Mouse (Mus musculus) limb, embryonic 10.5 days (tissue): Measurements from ENCODE around the gene Ces1f. TPM values are rescaled to one million over a fixed set of nuclear protein-coding genes. Genes with fewer than 3 reads are reported as not detected.
"Not testable (repeated sequence)": the region's sequence is repeated elsewhere in the genome, so short reads cannot be mapped to it uniquely, and the experiment has no call there.

Experiments
- DNase-seq: peaks from one replicate; pipeline ENCODE4 v3.0.0-alpha.2; 2017; ENCODE audit warnings: low spot score
- H3K27ac ChIP-seq: fragments of 300-500 bp; sonication (generic); 2 replicates; pipeline ENCODE4 v1.5.1; 2016; ENCODE audit warnings: mild to moderate bottlenecking
- H3K27me3 ChIP-seq: fragments of 300-500 bp; sonication (generic); 2 replicates; pipeline ENCODE4 v1.6.1; 2016; ENCODE audit warnings: low read depth, mild to moderate bottlenecking; ENCODE audit not compliant: poor library complexity, severe bottlenecking
- H3K36me3 ChIP-seq: fragments of 300-500 bp; sonication (generic); 2 replicates; pipeline ENCODE4 v1.6.1; 2016; ENCODE audit warnings: mild to moderate bottlenecking, moderate library complexity
- H3K4me1 ChIP-seq: fragments of 300-500 bp; sonication (generic); 2 replicates; pipeline ENCODE4 v1.6.1; 2016
- H3K4me3 ChIP-seq: fragments of 300-500 bp; sonication (generic); 2 replicates; pipeline ENCODE4 v1.5.1; 2016; ENCODE audit warnings: mild to moderate bottlenecking, moderate library complexity
- H3K9me3 ChIP-seq: fragments of 300-500 bp; sonication (generic); replicated peaks from 2 replicates; pipeline ENCODE4 v1.6.1; 2016; ENCODE audit warnings: mild to moderate bottlenecking
- WGBS: fragments of 180-500 bp; shearing (Covaris S2); methylation state at CpG from one replicate; pipeline ENCODE4 v1.1.7; 2016; 5-methylcytosine and 5-hydroxymethylcytosine counted together
- polyA plus RNA-seq: library from polyadenylated mRNA; unstranded; fragments of >200 nt; fragmentation: Nextera tagmentation; extraction: Ambion mirVana; gene quantifications from 2 replicates; pipeline ENCODE4 v1.2.1, GENCODE M21; 2016

The Ces1f gene
- polyA plus RNA-seq, 1 experiment from 2014 or later: not detected

GRCm38 (mm10) chr8:93235681-93236080 is 43.9 kb downstream of the Ces1f start:
- Histone ChIP-seq H3K27ac (no peak overlapping the region), H3K27me3 (no peaks in the 10 kb centered on the region), H3K4me1 (no peaks in the 10 kb centered on the region), H3K4me3 (no peak overlapping the region), H3K9me3 (no peaks in the 10 kb centered on the region), H3K36me3 (no peaks in the 10 kb centered on the region)
- DNase-seq: no peak
- WGBS: 89% methylated on average over 1 of the region's 1 CpGs

- H3K9me3 ChIP-seq: no peaks in the 10 kb centered on the region
- H3K36me3 ChIP-seq: no peaks in the 10 kb centered on the region
- DNase-seq: no peak
- no peaks in the 10 kb centered on the region for H3K27me3 ChIP-seq
- H3K27ac ChIP-seq: no peak overlapping the region
- 91% methylated on average over 1 of the region's 1 CpGs for WGBS
- no peak overlapping the region for H3K4me3 ChIP-seq
- no peaks in the 10 kb centered on the region for H3K4me1 ChIP-seq
Observed at GRCm38 (mm10) chr8:93234706-93235105, 44.8 kb downstream of the Ces1f start.

- no peaks in the 10 kb centered on the region for H3K9me3 ChIP-seq
- 91% methylated on average over 6 of the region's 6 CpGs for WGBS
- DNase-seq: no peak
Observed at GRCm38 (mm10) chr8:93234068-93234467, 45.5 kb downstream of the Ces1f start.

GRCm38 (mm10) chr8:93229446-93229845 is 50.1 kb downstream of the Ces1f start, which contains the start of gene Ces1e:
TSS of gene Ces1e (minus strand) at chr8:93229619.
- Histone ChIP-seq H3K27ac (no peak within 1 kb of the TSS), H3K36me3 (no peaks in the 10 kb centered on the region), H3K27me3 (no peaks in the 10 kb centered on the region), H3K9me3 (no peaks in the 10 kb centered on the region), H3K4me3 (no peak within 1 kb of the TSS), H3K4me1 (no peaks in the 10 kb centered on the region)
- DNase-seq: no peak

More at GRCm38 (mm10) chr8:93234068-93234467, 45.5 kb downstream of the Ces1f start:
- Histone ChIP-seq H3K36me3 (no peaks in the 10 kb centered on the region), H3K27me3 (no peaks in the 10 kb centered on the region), H3K4me1 (no peaks in the 10 kb centered on the region), H3K27ac (no peak overlapping the region), H3K4me3 (no peak overlapping the region)

GRCm38 (mm10) chr8:93228673-93229370 is 50.7 kb downstream of the Ces1f start:
- 75% methylated on average over 11 of the region's 11 CpGs for WGBS
- H3K27me3 ChIP-seq: no peaks in the 10 kb centered on the region
- DNase-seq: no peak
- no peaks in the 10 kb centered on the region for H3K9me3 ChIP-seq
- H3K27ac ChIP-seq: no peak overlapping the region
- H3K4me1 ChIP-seq: no peaks in the 10 kb centered on the region
- H3K36me3 ChIP-seq: no peaks in the 10 kb centered on the region
- H3K4me3 ChIP-seq: no peak overlapping the region

GRCm38 (mm10) chr8:93226471-93226870 is 53.1 kb downstream of the Ces1f start:
- H3K4me1 ChIP-seq, DNase-seq, H3K4me3 ChIP-seq, H3K9me3 ChIP-seq, H3K36me3 ChIP-seq, H3K27ac ChIP-seq, H3K27me3 ChIP-seq: not testable (repeated sequence)
- 93% methylated on average over 1 of the region's 1 CpGs for WGBS

- Histone ChIP-seq H3K36me3 (no peaks in the 10 kb centered on the region), H3K4me1 (no peaks in the 10 kb centered on the region), H3K27ac (no peak overlapping the region), H3K27me3 (no peaks in the 10 kb centered on the region), H3K4me3 (no peak overlapping the region), H3K9me3 (no peaks in the 10 kb centered on the region)
- WGBS: 89% methylated on average over 3 of the region's 3 CpGs
- no peak for DNase-seq
Observed at GRCm38 (mm10) chr8:93221896-93222295, 57.7 kb downstream of the Ces1f start.

- Histone ChIP-seq H3K9me3 (no peaks in the 10 kb centered on the region), H3K27me3 (no peaks in the 10 kb centered on the region), H3K27ac (no peak overlapping the region), H3K36me3 (no peaks in the 10 kb centered on the region), H3K4me1 (no peaks in the 10 kb centered on the region), H3K4me3 (no peak overlapping the region)
- 86% methylated on average over 4 of the region's 4 CpGs for WGBS
- DNase-seq: no peak
Observed at GRCm38 (mm10) chr8:93217867-93218266, 61.7 kb downstream of the Ces1f start.

GRCm38 (mm10) chr8:93217375-93217774 is 62.2 kb downstream of the Ces1f start:
- WGBS: 89% methylated on average over 1 of the region's 1 CpGs
- Histone ChIP-seq H3K4me3 (no peak overlapping the region), H3K36me3 (no peaks in the 10 kb centered on the region), H3K27ac (no peak overlapping the region), H3K4me1 (no peaks in the 10 kb centered on the region), H3K9me3 (no peaks in the 10 kb centered on the region), H3K27me3 (no peaks in the 10 kb centered on the region)
- DNase-seq: no peak

GRCm38 (mm10) chr8:93211091-93211490 is 68.5 kb downstream of the Ces1f start:
- Histone ChIP-seq H3K36me3 (no peaks in the 10 kb centered on the region), H3K4me3 (no peak overlapping the region), H3K27me3 (no peaks in the 10 kb centered on the region), H3K9me3 (no peaks in the 10 kb centered on the region), H3K27ac (no peak overlapping the region), H3K4me1 (no peaks in the 10 kb centered on the region)
- DNase-seq: no peak

Other genes with a start within 250 kb of the Ces1f start
- gene Ces1a, start 231.6 kb downstream of the Ces1f start, polyA plus RNA-seq: not detected in 2 replicates
- not detected in 2 replicates for gene Ces1b, start 199.7 kb downstream of the Ces1f start, polyA plus RNA-seq
- gene Ces1c, start 148.5 kb downstream of the Ces1f start, polyA plus RNA-seq: not detected in 2 replicates
- 0.20 and 0.24 TPM in 2 replicates for gene Ces1d, start 81.9 kb downstream of the Ces1f start, polyA plus RNA-seq
- not detected in 2 replicates for gene Ces1e, start 50.1 kb downstream of the Ces1f start, polyA plus RNA-seq
- gene Ces1g, start 57.6 kb upstream of the Ces1f start, polyA plus RNA-seq: not detected in 2 replicates
- not detected in 2 replicates for gene Ces1h, start 100.0 kb upstream of the Ces1f start, polyA plus RNA-seq